Mouse (Mus musculus) thymus, adult 2 months (tissue): ENCODE data around the gene Nkain4. TPM values are rescaled to one million over a fixed set of nuclear protein-coding genes. Genes with fewer than 3 reads are reported as not detected.

Experiments used
- DNase-seq: peaks from one replicate; pipeline ENCODE4 v3.0.0; 2021
- H3K27ac ChIP-seq: fragments of 200-500 bp; 2 replicates; pipeline ENCODE4 v1.5.1; 2012; ENCODE audit warnings: low read length, control low read depth; ENCODE audit not compliant: control insufficient read depth, insufficient read depth
- H3K27me3 ChIP-seq: fragments of 200-500 bp; 2 replicates; pipeline ENCODE4 v1.6.1; 2012; ENCODE audit warnings: mild to moderate bottlenecking, low read length, moderate library complexity, mixed read lengths; ENCODE audit not compliant: control insufficient read depth, insufficient read depth
- H3K36me3 ChIP-seq: fragments of 200-500 bp; 2 replicates; pipeline ENCODE4 v1.6.1; 2012; ENCODE audit warnings: mild to moderate bottlenecking, low read length, moderate library complexity; ENCODE audit not compliant: control insufficient read depth, insufficient read depth
- H3K4me1 ChIP-seq: fragments of 200-500 bp; replicated peaks from 2 replicates; pipeline ENCODE4 v1.6.1; 2012; ENCODE audit warnings: low read length; ENCODE audit not compliant: control insufficient read depth, insufficient read depth
- H3K4me3 ChIP-seq: fragments of 200-500 bp; 2 replicates; pipeline ENCODE4 v1.5.1; 2012; ENCODE audit warnings: mild to moderate bottlenecking, low read length, control low read depth, moderate library complexity; ENCODE audit not compliant: control insufficient read depth, insufficient read depth
- CTCF ChIP-seq: fragments of 200-500 bp; IDR thresholded peaks from 2 replicates; pipeline ENCODE4 v1.5.1; 2012; ENCODE audit warnings: mild to moderate bottlenecking, control low read depth, low read length, moderate library complexity, borderline replicate concordance; ENCODE audit not compliant: control insufficient read depth, poor library complexity, insufficient read depth; ENCODE audit errors: extremely low read depth
- POLR2A ChIP-seq: fragments of 200-500 bp; IDR thresholded peaks from 2 replicates; pipeline ENCODE4 v1.6.1; 2012; ENCODE audit warnings: mild to moderate bottlenecking, low read length, control low read depth, moderate library complexity; ENCODE audit not compliant: control insufficient read depth, poor library complexity, insufficient read depth; ENCODE audit errors: extremely low read depth
- WGBS: fragments of 180-500 bp; shearing (Covaris S2); methylation state at CpG from one replicate; pipeline ENCODE4 v1.1.7; 2018; 5-methylcytosine and 5-hydroxymethylcytosine counted together
- polyA plus RNA-seq: library from polyadenylated mRNA; depleted of rRNA; stranded (reverse); fragments of >200 nt; gene quantifications from 2 replicates; pipeline ENCODE4 v1.2.3, GENCODE M21; 2012

Gene Nkain4
- polyA plus RNA-seq, 1 experiment: 24.6 TPM

DNA sequence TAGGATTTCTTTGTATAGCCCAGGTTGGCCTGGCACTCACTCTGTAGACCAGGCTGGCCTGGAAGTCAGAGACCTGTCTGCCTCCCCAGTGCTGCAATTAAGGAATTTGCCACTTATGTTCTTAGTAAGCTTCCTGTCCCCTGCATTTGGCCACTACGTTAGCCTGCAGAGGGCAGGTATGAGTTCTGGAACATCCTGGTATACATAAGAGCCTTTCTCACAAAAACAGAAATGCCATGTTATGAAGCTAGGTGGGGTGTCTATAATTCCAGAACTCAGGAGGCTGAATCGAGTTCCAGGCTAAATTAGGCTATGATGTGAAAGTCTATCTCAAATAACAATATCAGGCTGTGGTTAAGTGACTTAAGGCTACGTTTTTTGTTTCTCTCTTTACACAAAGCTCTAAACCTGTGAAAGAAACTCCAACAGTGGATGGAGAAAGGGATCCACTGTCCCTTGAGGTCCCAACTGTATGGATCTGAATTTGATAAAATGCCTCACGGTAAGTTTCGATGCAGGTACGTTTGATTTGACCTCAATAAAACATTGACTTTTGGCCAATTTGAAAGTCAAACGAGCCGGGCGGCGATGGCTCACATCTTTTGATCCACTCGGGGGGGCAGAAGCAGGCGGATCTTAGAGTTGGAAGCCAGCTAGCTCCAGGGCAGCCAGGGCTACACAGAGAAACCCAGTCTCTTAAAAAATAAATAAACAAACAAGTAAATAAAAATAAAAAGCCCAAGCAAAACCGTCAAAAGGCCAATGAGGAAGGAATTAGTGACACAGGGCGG, 11.8 kb upstream of the Nkain4 start:
- peak; percentile 16 for DNase-seq
- Histone ChIP-seq H3K4me1 (peaks cover 7% of the 10 kb centered on the region), H3K27me3 (no peaks in the 10 kb centered on the region), H3K27ac (peak overlapping the region; percentile 64), H3K4me3 (peak overlapping the region; percentile 91), H3K36me3 (peaks cover 1% of the 10 kb centered on the region; the same call in 1 of the 2 replicates)
- TF ChIP-seq POLR2A: no peak
- TF ChIP-seq CTCF: no peak
- WGBS: 3% methylated on average over 14 of the region's 14 CpGs

DNA sequence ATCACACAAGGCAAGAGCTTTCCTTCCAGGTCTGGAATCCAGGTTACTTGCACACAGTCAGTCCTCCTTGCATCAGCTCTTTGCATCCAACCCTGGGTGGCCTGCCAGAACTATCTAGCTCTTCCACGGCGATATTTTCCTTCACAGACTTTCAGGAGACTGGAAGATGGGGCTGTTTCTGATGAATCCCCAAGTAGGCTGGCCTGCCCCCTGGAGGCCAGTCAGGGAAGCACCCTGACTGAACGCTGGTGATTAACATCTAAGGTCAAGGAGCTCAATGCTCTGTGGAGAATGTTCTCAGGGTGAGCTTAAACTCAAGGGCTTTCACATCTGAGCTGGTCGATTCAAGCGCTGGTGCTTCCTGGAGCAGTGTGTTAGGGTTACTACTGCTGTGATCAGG, 9.5 kb upstream of the Nkain4 start:
- peak; percentile 68 for DNase-seq
- no peak overlapping the region for H3K4me3 ChIP-seq
- TF ChIP-seq POLR2A (no peak), CTCF (peak; percentile 89; the same call in 1 of the 2 replicates)
- no peak overlapping the region for H3K27ac ChIP-seq
- no peaks in the 10 kb centered on the region for H3K36me3 ChIP-seq
- peaks cover 6% of the 10 kb centered on the region for H3K4me1 ChIP-seq
- no peaks in the 10 kb centered on the region for H3K27me3 ChIP-seq
- 8% methylated on average over 5 of the region's 5 CpGs for WGBS

DNA sequence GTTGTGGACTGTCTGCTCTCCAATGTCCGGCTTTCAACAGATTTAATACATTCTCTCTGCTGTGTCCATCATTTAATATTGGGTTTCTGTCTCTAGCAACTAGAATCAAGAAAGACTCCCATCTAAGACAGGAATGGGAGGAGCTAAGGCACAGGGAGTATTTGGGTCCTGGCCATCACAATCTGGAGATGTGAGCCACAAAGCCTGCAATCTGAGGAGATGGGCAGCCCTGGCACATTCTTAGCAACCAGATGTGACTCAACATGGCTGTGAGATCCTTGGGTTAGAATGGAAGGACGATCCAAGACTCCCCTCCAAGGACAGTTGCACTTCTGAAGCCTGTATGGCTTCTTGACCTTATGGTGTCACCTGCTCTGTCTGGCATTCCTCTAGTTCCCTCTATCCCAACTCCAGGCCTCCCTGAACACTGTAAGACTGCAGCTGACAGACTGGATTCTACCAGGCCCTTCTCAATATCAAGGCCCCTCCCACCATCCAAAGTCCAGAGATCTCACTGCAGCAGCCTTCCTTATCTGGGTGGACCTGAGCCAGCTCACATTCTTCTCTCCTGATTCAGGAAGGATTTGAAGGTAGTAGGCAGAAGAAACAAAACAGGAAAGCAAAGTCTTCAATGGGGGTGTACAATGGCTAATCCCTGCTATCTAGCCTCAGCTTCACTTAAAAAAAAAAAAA, 8.3 kb upstream of the Nkain4 start:
- TF ChIP-seq CTCF: no peak
- no peaks in the 10 kb centered on the region for H3K36me3 ChIP-seq
- H3K4me3 ChIP-seq: no peak overlapping the region
- H3K27ac ChIP-seq: no peak overlapping the region
- peaks cover 2% of the 10 kb centered on the region for H3K4me1 ChIP-seq
- no peak for DNase-seq
- whole genome bisulfite sequencing: 86% methylated on average over 2 of the region's 2 CpGs
- H3K27me3 ChIP-seq: no peaks in the 10 kb centered on the region

DNA sequence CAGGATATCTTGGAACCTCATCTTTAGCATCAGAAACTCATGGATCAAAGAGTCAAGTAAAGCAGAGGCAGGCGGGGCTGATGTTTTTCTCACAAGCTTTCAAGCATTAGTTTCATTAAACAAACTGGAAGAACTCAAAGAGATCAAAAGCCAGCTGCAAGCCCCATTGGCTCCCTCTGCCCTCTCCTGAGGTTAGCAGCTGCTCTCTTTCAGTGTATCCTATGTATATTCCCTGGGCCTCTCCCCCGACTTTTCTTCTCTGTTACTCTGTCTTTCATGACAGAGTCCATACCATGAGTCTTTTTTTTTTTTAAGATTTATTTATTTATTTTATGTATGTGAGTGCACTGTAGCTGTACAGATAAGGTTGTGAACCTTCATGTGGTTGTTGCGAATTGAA, 5.7 kb upstream of the Nkain4 start:
- DNase-seq: no peak
- H3K4me1 ChIP-seq: no peaks in the 10 kb centered on the region
- no peak overlapping the region for H3K4me3 ChIP-seq
- WGBS: 83% methylated on average over 3 of the region's 3 CpGs
- TF ChIP-seq POLR2A: no peak
- TF ChIP-seq CTCF: no peak
- no peaks in the 10 kb centered on the region for H3K36me3 ChIP-seq
- H3K27ac ChIP-seq: no peak overlapping the region
- peaks cover 2% of the 10 kb centered on the region; the same call in 1 of the 2 replicates for H3K27me3 ChIP-seq

DNA sequence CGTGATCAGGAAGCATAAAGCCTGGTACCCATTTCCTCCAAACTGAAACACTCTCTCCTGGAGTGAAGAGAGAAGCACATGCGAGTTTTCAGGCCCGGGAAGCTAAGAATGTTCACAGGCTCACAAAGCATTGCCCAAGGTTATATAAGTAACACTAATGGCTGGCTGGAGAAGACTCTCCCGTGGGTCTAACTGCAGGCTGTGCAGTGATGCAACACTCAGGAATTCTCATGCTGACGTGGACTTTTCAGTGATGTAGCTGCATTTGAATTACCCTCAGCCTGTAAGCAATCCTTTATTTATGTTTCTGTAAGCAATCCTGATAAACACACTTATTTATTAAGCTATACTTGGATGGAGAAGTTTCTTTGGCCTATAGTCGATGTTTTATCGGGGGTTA, 5.1 kb upstream of the Nkain4 start:
- Histone ChIP-seq H3K4me1 (no peaks in the 10 kb centered on the region), H3K36me3 (no peaks in the 10 kb centered on the region), H3K27ac (no peak overlapping the region), H3K4me3 (no peak overlapping the region), H3K27me3 (peaks cover 4% of the 10 kb centered on the region; the same call in 1 of the 2 replicates)
- no peak for TF ChIP-seq CTCF
- TF ChIP-seq POLR2A: no peak
- no peak for DNase-seq
- WGBS: 65% methylated on average over 7 of the region's 7 CpGs

DNA sequence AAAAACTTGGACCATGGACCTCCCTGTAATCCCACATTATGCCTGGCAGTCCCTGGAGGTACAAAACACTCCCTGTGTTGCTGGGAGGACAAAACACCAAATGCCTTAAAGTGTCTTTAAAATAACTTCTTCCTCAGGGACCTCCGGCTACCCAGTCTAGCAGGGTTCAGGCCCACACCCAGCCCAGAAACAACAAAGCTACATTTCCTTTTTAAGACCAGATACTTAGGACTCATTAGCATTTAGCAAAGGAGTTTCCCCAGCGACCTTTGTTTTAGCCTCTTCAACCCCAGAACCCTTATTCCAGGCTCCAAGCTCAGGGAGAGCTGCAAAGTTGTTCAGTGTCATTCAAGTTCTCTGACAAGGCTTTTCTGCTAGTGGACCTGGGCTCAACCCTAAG, 861 bp downstream of the Nkain4 start:
- Histone ChIP-seq H3K27me3 (peaks cover 8% of the 10 kb centered on the region), H3K27ac (no peak overlapping the region), H3K36me3 (no peaks in the 10 kb centered on the region), H3K4me1 (no peaks in the 10 kb centered on the region), H3K4me3 (no peak overlapping the region)
- WGBS: 62% methylated on average over 2 of the region's 2 CpGs
- TF ChIP-seq POLR2A (no peak), CTCF (no peak)
- DNase-seq: no peak

DNA sequence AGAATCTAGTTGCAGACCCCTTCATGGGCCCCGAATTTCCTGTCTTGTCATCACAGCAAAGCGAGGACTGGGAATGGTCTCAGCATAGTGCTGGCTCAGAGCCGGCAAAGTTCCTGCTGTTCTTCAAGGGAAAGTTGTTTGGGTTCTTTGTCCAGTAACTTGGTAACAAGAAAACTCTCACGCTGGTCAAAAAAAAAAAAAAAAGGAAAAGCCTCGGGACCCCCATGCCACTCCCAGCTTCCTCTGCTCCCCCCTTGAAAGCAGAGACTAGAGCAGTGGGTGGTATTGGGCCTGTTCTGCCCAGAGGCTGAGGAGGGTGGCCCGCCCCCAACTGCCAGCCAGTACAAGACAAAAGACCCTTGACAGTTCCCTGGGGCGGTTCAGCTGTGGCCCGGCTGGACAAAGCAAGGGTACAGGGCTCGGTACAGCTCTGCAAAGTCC, 1.7 kb downstream of the Nkain4 start:
- Histone ChIP-seq H3K27me3 (peaks cover 8% of the 10 kb centered on the region), H3K36me3 (no peaks in the 10 kb centered on the region), H3K27ac (no peak overlapping the region), H3K4me1 (no peaks in the 10 kb centered on the region), H3K4me3 (no peak overlapping the region)
- DNase-seq: no peak
- no peak for TF ChIP-seq CTCF
- TF ChIP-seq POLR2A: no peak
- WGBS: 54% methylated on average over 9 of the region's 9 CpGs
